Mouse (Mus musculus): ENCODE measurements around the gene Rnf5.

Gene Rnf5

GRCm38 (mm10) chr17:34585877-34586771 is 17.4 kb downstream of the Rnf5 start:
- DNase-seq (ENCODE audit: low spot score) = no peak

DNA sequence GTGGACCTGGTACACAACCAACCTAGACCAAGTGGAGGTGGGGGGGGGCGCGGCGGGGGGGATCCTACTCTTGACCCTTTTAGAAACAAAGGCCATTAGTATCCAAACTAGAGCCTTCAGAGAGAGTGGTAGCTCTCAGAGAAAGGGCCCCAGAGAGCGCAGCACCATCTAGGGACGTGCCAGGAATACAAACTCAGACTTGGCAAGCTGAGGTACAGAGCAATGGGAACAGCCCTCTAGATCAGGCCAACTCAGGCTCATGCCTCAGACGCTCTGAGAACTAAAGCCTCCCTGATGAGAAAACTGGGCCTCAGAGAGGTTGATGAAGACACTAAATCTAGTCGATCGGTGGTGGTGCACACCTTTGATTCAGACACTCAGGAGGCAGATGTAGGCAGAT is 18.4 kb downstream of the Rnf5 start:
- DNase-seq (ENCODE audit: low spot score) = no peak

DNA sequence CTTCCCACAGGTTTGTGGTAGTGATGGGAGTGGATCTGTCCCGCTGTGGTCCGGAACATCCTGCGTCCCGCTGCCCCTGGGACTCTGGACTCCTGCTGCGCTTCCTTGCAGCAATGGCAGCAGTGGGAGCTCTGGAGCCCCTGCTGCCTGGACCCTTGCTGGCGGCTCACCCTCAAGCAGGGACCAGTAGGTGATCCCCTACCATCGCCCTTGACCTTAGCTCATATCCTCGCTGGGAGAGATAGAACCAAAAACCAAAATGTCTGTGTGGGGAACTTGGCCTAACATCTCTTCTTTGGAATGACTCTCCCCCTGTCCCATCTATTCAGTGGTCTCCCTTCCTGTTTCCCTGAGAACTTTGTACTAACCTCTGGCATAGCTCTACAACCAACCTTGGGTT is 19.7 kb downstream of the Rnf5 start:
- DNase-seq (ENCODE audit: low spot score) = no peak

DNA sequence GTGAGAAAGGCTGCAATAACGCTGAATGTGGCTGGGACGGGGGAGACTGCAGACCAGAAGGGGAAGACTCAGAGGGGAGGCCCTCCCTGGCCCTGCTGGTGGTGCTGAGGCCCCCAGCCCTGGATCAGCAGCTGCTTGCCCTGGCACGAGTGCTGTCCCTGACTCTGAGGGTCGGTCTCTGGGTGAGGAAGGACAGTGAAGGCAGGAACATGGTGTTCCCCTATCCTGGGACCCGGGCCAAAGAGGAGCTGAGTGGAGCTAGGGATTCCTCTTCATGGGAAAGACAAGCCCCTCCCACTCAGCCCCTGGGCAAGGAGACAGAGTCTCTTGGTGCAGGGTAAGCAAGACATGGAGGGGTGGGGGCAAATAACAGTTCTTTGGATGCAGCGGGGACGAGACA is 20.1 kb downstream of the Rnf5 start:
- DNase-seq (ENCODE audit: low spot score) = no peak

DNA sequence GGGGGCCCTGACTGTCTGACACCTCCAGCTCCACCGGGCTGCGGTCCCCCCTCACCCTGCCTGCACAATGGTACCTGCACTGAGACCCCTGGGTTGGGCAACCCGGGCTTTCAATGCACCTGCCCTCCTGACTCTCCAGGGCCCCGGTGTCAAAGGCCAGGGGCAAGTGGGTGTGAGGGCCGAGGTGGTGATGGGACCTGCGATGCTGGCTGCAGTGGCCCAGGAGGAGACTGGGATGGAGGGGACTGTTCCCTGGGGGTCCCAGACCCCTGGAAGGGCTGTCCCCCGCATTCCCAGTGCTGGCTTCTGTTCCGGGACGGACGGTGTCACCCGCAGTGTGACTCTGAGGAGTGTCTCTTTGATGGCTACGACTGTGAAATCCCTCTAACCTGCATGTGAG is 21.0 kb downstream of the Rnf5 start:
- DNase-seq (ENCODE audit: low spot score) = no peak

DNA sequence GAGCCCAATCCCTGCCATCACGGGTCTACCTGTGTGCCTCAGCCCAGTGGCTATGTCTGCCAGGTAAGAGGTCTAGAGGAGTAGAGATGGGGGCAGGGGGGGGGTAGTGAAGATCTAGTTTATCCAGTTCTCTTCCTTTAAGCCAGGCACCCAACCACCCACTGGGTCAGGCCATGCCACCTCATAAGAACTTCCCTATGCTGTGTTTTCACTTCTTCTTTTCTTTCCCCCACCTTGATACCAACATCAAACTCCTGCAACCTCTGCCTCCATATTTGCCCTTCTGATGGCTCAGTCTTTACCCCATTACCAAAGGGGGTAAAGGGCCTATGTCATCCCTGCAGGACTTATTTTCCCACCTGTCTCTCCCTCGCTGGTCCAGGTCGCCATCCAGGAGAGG is 25.4 kb downstream of the Rnf5 start:
- DNase-seq (ENCODE audit: low spot score) = no peak

DNA sequence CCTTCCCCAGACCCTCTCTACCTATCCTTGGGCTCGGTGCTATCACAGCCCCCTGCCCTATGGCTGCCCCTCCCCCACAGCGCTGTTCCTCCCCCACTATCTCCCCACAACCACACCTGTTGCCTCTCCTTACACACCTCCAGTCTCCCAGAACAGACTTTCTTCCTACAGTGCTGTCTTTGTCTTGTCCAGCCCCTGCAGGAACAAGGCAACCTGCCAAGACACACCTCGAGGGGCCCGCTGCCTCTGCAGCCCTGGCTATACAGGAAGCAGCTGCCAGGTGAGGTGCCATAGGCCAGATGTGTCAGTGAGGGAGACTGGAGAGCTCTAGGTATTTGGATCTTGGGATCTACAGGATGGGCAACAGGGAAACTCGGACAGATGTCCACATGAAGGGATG is 26.9 kb downstream of the Rnf5 start:
- DNase-seq (ENCODE audit: low spot score) = no peak

DNA sequence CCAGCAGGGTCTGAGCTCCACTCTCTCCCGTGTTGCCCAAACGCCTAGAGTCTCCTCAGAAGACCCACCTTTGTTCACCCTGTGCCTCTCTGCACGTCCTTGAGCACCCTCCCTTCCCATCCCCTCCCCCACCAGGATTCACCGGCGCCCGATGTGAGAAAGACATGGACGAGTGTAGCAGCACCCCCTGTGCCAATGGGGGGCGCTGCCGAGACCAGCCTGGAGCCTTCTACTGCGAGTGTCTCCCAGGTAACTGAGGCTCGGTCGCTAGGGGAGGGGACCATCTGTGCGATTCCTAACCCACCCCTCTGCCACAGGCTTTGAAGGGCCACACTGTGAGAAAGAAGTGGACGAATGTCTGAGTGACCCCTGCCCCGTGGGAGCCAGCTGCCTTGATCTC is 31.1 kb downstream of the Rnf5 start:
- DNase-seq (ENCODE audit: low spot score) = no peak

GRCm38 (mm10) chr17:34571875-34572274 is 31.6 kb downstream of the Rnf5 start:
- DNase-seq (ENCODE audit: low spot score) = peak; percentile 49

DNA sequence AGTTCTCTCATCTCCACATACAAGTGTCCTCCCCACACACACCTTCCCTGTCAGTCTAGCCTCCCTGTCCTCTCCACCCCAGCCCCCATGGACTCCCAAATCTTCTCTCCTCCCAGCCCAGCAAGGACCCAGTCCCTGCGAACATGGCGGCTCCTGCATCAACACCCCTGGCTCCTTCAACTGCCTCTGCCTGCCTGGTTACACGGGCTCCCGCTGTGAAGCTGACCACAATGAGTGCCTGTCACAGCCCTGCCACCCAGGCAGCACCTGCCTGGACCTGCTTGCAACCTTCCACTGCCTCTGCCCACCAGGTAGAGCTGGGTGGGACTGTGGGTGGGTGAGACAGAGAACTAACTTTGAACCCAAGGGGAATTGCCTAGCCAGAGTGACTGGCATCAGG is 33.6 kb downstream of the Rnf5 start:
- DNase-seq (ENCODE audit: low spot score) = no peak

DNA sequence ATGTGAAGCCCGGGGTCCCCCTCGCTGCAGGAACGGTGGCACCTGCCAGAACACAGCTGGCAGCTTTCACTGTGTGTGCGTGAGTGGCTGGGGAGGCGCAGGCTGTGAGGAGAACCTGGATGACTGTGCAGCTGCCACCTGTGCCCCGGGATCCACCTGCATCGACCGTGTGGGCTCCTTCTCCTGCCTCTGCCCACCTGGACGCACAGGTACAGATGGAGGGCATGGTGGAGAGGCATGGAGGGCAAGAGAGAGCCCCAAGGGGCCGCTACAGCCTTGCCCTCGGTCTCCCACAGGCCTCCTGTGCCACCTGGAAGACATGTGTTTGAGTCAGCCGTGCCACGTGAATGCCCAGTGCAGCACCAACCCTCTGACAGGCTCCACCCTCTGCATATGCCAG is 35.1 kb downstream of the Rnf5 start:
- no peak for DNase-seq (ENCODE audit: low spot score)

DNA sequence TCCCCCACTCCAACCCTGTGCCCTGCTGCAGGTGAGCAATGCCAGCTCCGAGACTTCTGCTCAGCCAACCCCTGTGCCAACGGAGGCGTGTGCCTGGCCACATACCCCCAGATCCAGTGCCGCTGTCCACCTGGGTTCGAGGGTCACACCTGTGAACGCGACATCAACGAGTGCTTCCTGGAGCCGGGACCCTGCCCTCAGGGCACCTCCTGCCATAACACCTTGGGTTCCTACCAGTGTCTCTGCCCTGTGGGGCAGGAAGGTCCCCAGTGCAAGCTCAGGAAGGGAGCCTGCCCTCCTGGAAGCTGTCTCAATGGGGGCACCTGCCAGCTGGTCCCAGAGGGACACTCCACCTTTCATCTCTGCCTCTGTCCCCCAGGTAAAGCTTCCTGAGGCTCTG is 36.2 kb downstream of the Rnf5 start:
- no peak for DNase-seq (ENCODE audit: low spot score)

DNA sequence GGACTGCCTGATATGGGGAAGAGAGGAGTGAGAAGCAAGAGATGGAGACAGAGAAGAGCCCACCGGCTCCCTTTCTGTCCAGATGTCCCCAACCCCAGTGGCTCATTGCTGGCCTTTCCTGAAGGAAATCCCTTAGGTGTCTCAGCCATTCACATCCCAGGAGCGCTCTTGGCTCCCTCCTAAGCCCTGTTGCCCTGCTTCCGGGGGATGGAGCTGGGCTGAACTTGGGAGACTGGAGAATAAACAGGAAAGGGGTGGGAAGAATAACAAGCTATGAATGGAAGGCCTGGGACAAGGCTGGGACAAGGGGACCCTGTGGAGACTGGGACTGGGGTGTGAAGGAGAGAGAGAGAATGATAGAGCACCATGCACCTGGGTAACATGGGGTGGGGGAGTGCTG is 38.7 kb downstream of the Rnf5 start:
- DNase-seq (ENCODE audit: low spot score) = no peak

DNA sequence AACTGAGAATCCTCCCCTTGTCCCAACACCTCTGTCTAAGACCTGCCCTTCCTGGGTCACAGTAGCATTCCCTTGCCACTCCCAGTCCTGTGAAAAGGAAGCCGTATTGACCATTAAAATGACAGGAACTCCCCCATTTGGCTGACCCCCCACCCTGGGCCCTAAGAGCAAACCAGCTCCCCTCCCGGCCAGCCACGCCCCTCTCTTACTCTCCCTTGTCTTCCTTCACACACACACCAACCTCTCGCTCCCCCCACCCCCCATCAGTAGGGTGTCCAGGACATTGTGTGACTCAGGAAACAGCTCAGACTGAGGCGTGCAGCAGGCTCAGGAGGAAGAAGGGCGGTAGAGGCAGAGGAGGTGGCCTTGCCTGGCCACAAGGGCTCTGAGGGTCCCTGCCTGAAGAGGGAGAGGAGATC is 39.5 kb downstream of the Rnf5 start, which contains the start of gene Notch4:
Gene Notch4 (plus strand): TSS at position 266 of the 419 bp plus-strand sequence.
- DNase-seq (ENCODE audit: low spot score) = no peak

- no peak for DNase-seq (ENCODE audit: low spot score)
Measured at GRCm38 (mm10) chr17:34563354-34563753, 40.1 kb downstream of the Rnf5 start.

GRCm38 (mm10) chr17:34562595-34562994 is 40.9 kb downstream of the Rnf5 start:
- no peak for DNase-seq (ENCODE audit: low spot score)

- DNase-seq (ENCODE audit: low spot score) = no peak
Measured at GRCm38 (mm10) chr17:34561200-34561599, 42.3 kb downstream of the Rnf5 start.

DNA sequence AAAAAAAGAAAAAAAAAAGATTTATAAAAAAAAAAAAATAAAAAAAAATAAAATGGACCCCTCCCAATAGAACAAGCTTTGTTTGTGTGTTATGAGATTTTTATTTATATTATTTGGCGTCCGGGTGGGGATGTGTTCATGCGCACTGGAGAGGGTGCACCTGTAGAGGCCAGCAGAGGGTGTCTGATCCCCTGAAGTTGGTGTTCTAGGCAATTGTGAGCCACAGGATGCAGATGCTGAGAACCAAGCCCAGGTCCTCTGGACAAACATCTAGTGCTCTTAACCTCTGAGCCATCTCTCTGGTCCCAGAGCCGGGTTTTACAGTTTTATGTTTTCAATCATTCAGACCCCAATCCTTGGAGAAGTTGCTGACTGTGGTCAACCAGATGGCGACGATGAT is 43.1 kb downstream of the Rnf5 start:
- no peak for DNase-seq (ENCODE audit: low spot score)

GRCm38 (mm10) chr17:34559895-34560294 is 43.6 kb downstream of the Rnf5 start:
- DNase-seq (ENCODE audit: low spot score) = no peak

DNA sequence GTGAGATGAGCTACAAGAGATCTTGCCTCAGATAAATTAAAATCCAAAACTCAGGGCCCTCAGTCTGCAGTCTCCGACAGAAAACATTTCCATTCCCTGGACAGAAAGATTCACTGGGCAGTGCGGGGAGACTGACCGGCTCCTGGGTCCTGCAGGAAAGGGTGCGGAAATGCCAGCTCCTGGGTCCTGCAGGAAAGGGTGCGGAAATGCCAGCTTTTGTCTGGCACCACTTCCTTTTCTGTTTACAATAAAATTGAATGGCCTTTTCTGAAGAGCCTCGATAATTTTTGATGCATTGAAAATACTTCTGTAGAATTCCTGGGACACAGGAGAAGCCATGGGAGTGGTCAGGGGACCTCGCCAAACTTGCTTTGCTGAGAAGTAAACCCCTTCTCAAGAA is 44.4 kb downstream of the Rnf5 start:
- DNase-seq (ENCODE audit: low spot score) = no peak

DNA sequence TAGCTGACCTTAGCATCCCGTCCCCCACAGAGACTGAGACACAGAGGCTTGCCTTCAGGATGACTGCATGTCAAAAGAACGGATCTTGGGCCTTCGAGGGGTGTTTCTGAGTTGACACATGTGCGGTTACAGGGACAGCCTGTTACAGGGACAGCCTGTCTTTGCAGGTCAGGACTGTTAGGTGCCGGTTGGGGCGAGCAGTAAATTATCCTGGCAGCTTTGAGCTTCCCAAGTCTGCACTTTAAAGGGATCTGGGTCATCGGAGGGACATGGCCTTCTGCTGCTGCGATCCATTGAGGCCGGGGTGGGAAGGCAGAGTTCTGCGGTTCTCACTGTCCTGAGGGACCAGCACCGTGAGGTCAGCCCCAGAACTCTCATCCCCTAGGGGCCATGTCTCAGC is 46.1 kb downstream of the Rnf5 start:
- DNase-seq (ENCODE audit: low spot score) = no peak

- no peak for DNase-seq (ENCODE audit: low spot score)
Measured at GRCm38 (mm10) chr17:34556406-34556805, 47.1 kb downstream of the Rnf5 start.

- DNase-seq (ENCODE audit: low spot score) = peak; percentile 65
Measured at GRCm38 (mm10) chr17:34555483-34555882, 48.0 kb downstream of the Rnf5 start.
